Mouse (Mus musculus): Measurements from ENCODE around the gene Defb30.

The Defb30 gene

GRCm38 (mm10) chr14:63049910-63050370 lies at the start of gene Defb30:
Gene Defb30 (minus strand): TSS chr14:63049960.
- in situ Hi-C loops (cut with MboI; ENCODE audit: low pct_unique_long_range_greater_than_20kb in 1 of 2, low sequenced_read_pairs in 2 of 2, unreplicated experiment in 1 of 2): loop anchor here in 1 of 2 experiments (25.0 kb wide), 1 partner anchor 312 kb away; no protein-coding TSS in a partner anchor

GRCm38 (mm10) chr14:63067708-63068107 lies 17.9 kb upstream of the Defb30 start:
- in situ Hi-C loops (cut with MboI; ENCODE audit: low pct_unique_long_range_greater_than_20kb in 1 of 2, low sequenced_read_pairs in 2 of 2, unreplicated experiment in 1 of 2): loop anchor here in 1 of 2 experiments (25.0 kb wide), 1 partner anchor 295 kb away; no protein-coding TSS in a partner anchor

- in situ Hi-C loops (cut with MboI; ENCODE audit: low pct_unique_long_range_greater_than_20kb in 1 of 2, low sequenced_read_pairs in 2 of 2, unreplicated experiment in 1 of 2): loop anchor here in 1 of 2 experiments (25.0 kb wide), 1 partner anchor 296 kb away; no protein-coding TSS in a partner anchor
These were observed 17.0 kb upstream of the Defb30 start for GRCm38 (mm10) chr14:63066630-63067310.

GRCm38 (mm10) chr14:63065391-63065790 lies 15.6 kb upstream of the Defb30 start:
- in situ Hi-C loops (cut with MboI; ENCODE audit: low pct_unique_long_range_greater_than_20kb in 1 of 2, low sequenced_read_pairs in 2 of 2, unreplicated experiment in 1 of 2): loop anchor here in 1 of 2 experiments (25.0 kb wide), 1 partner anchor 297 kb away; no protein-coding TSS in a partner anchor

- in situ Hi-C loops (cut with MboI; ENCODE audit: low pct_unique_long_range_greater_than_20kb in 1 of 2, low sequenced_read_pairs in 2 of 2, unreplicated experiment in 1 of 2): loop anchor here in 1 of 2 experiments (25.0 kb wide), 1 partner anchor 300 kb away; no protein-coding TSS in a partner anchor
These were observed 12.4 kb upstream of the Defb30 start for GRCm38 (mm10) chr14:63062184-63062583.

- in situ Hi-C loops (cut with MboI; ENCODE audit: low pct_unique_long_range_greater_than_20kb in 1 of 2, low sequenced_read_pairs in 2 of 2, unreplicated experiment in 1 of 2): loop anchor here in 1 of 2 experiments (25.0 kb wide), 1 partner anchor 302 kb away; no protein-coding TSS in a partner anchor
These were observed 10.6 kb upstream of the Defb30 start for GRCm38 (mm10) chr14:63060361-63060760.

- in situ Hi-C loops (cut with MboI; ENCODE audit: low pct_unique_long_range_greater_than_20kb in 1 of 2, low sequenced_read_pairs in 2 of 2, unreplicated experiment in 1 of 2): loop anchor here in 1 of 2 experiments (25.0 kb wide), 1 partner anchor 308 kb away; no protein-coding TSS in a partner anchor
These were observed 5.0 kb upstream of the Defb30 start for GRCm38 (mm10) chr14:63054729-63055128.

- in situ Hi-C loops (cut with MboI; ENCODE audit: low pct_unique_long_range_greater_than_20kb in 1 of 2, low sequenced_read_pairs in 2 of 2, unreplicated experiment in 1 of 2): loop anchor here in 1 of 2 experiments (25.0 kb wide), 1 partner anchor 312 kb away; no protein-coding TSS in a partner anchor
These were observed 1.0 kb upstream of the Defb30 start for GRCm38 (mm10) chr14:63050769-63051168.

- in situ Hi-C loops (cut with MboI; ENCODE audit: low pct_unique_long_range_greater_than_20kb in 1 of 2, low sequenced_read_pairs in 2 of 2, unreplicated experiment in 1 of 2): no loop called here
These were observed 3.1 kb downstream of the Defb30 start, which contains the start of gene Defb42 for GRCm38 (mm10) chr14:63046691-63047090. Gene Defb42 (plus strand): TSS chr14:63046991.

- in situ Hi-C loops (cut with MboI; ENCODE audit: low pct_unique_long_range_greater_than_20kb in 1 of 2, low sequenced_read_pairs in 2 of 2, unreplicated experiment in 1 of 2): no loop called here
These were observed 29.1 kb downstream of the Defb30 start for GRCm38 (mm10) chr14:63020524-63021156.

GRCm38 (mm10) chr14:63014667-63015066 lies 35.1 kb downstream of the Defb30 start:
- in situ Hi-C loops (cut with MboI; ENCODE audit: low pct_unique_long_range_greater_than_20kb in 1 of 2, low sequenced_read_pairs in 2 of 2, unreplicated experiment in 1 of 2): no loop called here

GRCm38 (mm10) chr14:63013082-63013481 lies 36.7 kb downstream of the Defb30 start:
- in situ Hi-C loops (cut with MboI; ENCODE audit: low pct_unique_long_range_greater_than_20kb in 1 of 2, low sequenced_read_pairs in 2 of 2, unreplicated experiment in 1 of 2): no loop called here

GRCm38 (mm10) chr14:63011471-63011870 lies 38.3 kb downstream of the Defb30 start, which contains the start of gene Defb43:
Gene Defb43 (plus strand): TSS chr14:63011771.
- in situ Hi-C loops (cut with MboI; ENCODE audit: low pct_unique_long_range_greater_than_20kb in 1 of 2, low sequenced_read_pairs in 2 of 2, unreplicated experiment in 1 of 2): no loop called here

- in situ Hi-C loops (cut with MboI; ENCODE audit: low pct_unique_long_range_greater_than_20kb in 1 of 2, low sequenced_read_pairs in 2 of 2, unreplicated experiment in 1 of 2): no loop called here
These were observed 47.2 kb downstream of the Defb30 start for GRCm38 (mm10) chr14:63002588-63002987.

GRCm38 (mm10) chr14:62998977-62999376 lies 50.8 kb downstream of the Defb30 start:
- in situ Hi-C loops (cut with MboI; ENCODE audit: low pct_unique_long_range_greater_than_20kb in 1 of 2, low sequenced_read_pairs in 2 of 2, unreplicated experiment in 1 of 2): no loop called here

GRCm38 (mm10) chr14:62997777-62998176 lies 52.0 kb downstream of the Defb30 start, which contains the start of gene Defb47:
Gene Defb47 (plus strand): TSS chr14:62998077.
- in situ Hi-C loops (cut with MboI; ENCODE audit: low pct_unique_long_range_greater_than_20kb in 1 of 2, low sequenced_read_pairs in 2 of 2, unreplicated experiment in 1 of 2): no loop called here

GRCm38 (mm10) chr14:62991849-62992510 lies 57.8 kb downstream of the Defb30 start:
- in situ Hi-C loops (cut with MboI; ENCODE audit: low pct_unique_long_range_greater_than_20kb in 1 of 2, low sequenced_read_pairs in 2 of 2, unreplicated experiment in 1 of 2): no loop called here

GRCm38 (mm10) chr14:62991271-62991670 lies 58.5 kb downstream of the Defb30 start:
- in situ Hi-C loops (cut with MboI; ENCODE audit: low pct_unique_long_range_greater_than_20kb in 1 of 2, low sequenced_read_pairs in 2 of 2, unreplicated experiment in 1 of 2): no loop called here

Measured in mouse embryonic stem cell (cell line).